Mouse (Mus musculus): Measurements from ENCODE around the gene Bzw1. TPM values are rescaled to one million over a fixed set of nuclear protein-coding genes. Genes with fewer than 3 reads are reported as not detected.

Bzw1 gene
- polyA plus RNA-seq, 1 experiment: 9.6 TPM

- peaks cover 51% of the 10 kb centered on the region for H3K36me3 ChIP-seq (ENCODE audit: control insufficient read depth, insufficient read depth, low read length)
- no peaks in the 10 kb centered on the region; the same call in 1 of the 2 replicates for H3K4me1 ChIP-seq (ENCODE audit: control insufficient read depth, insufficient read depth, insufficient read length, low read length)
- H3K4me3 ChIP-seq (ENCODE audit: low read depth, low read length): no peak overlapping the region
- no peak for TF ChIP-seq CTCF (IDR thresholded peaks at IDR 0.05; ENCODE audit: extremely low read depth, insufficient read length, insufficient replicate concordance, low read depth, low read length)
- no peak for TF ChIP-seq POLR2A (IDR thresholded peaks at IDR 0.05; ENCODE audit: low read depth, low read length)
- 100% methylated on average over 1 of the region's 1 CpGs for WGBS
- no peaks in the 10 kb centered on the region for H3K27me3 ChIP-seq (ENCODE audit: control insufficient read depth, insufficient read depth, low read length)
- no peak overlapping the region for H3K27ac ChIP-seq (ENCODE audit: insufficient read depth, low read depth, low read length)
These were observed 3.5 kb downstream of the Bzw1 start for GRCm38 (mm10) chr1:58396179-58396578.

- WGBS: 84% methylated on average over 6 of the region's 6 CpGs
- no peak overlapping the region for H3K27ac ChIP-seq (ENCODE audit: insufficient read depth, low read depth, low read length)
- H3K4me1 ChIP-seq (ENCODE audit: control insufficient read depth, insufficient read depth, insufficient read length, low read length): no peaks in the 10 kb centered on the region
- TF ChIP-seq POLR2A (IDR thresholded peaks at IDR 0.05; ENCODE audit: low read depth, low read length) (no peak), CTCF (IDR thresholded peaks at IDR 0.05; ENCODE audit: extremely low read depth, insufficient read length, insufficient replicate concordance, low read depth, low read length) (no peak)
- H3K36me3 ChIP-seq (ENCODE audit: control insufficient read depth, insufficient read depth, low read length): peaks cover 63% of the 10 kb centered on the region
- no peak overlapping the region for H3K4me3 ChIP-seq (ENCODE audit: low read depth, low read length)
- no peaks in the 10 kb centered on the region for H3K27me3 ChIP-seq (ENCODE audit: control insufficient read depth, insufficient read depth, low read length)
These were observed 5.0 kb downstream of the Bzw1 start for GRCm38 (mm10) chr1:58397731-58398130.

DNA sequence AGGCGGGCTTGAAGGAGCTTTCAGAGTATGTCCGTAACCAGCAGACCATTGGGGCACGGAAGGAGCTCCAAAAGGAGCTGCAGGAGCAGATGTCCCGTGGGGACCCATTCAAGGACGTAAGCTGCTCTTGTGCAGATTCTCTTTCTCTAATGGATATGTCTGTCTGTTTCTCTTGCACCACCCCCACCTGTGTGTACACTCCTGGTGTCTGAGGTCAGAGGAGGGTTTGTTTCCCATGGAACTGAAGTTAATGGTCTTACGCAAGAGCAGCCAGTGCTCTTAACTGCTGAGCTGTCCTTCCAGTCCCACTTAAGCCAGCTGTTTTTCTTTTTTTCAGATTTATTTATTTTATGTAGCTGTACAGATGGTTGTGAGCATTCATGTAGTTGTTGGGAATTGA is 8.7 kb downstream of the Bzw1 start:
- Histone ChIP-seq H3K27ac (ENCODE audit: insufficient read depth, low read depth, low read length) (no peak overlapping the region), H3K4me3 (ENCODE audit: low read depth, low read length) (no peak overlapping the region), H3K27me3 (ENCODE audit: control insufficient read depth, insufficient read depth, low read length) (no peaks in the 10 kb centered on the region), H3K4me1 (ENCODE audit: control insufficient read depth, insufficient read depth, insufficient read length, low read length) (no peaks in the 10 kb centered on the region), H3K36me3 (ENCODE audit: control insufficient read depth, insufficient read depth, low read length) (peaks cover 71% of the 10 kb centered on the region)
- no peak for TF ChIP-seq CTCF (IDR thresholded peaks at IDR 0.05; ENCODE audit: extremely low read depth, insufficient read length, insufficient replicate concordance, low read depth, low read length)
- 90% methylated on average over 6 of the region's 6 CpGs for WGBS

- WGBS: 85% methylated on average over 5 of the region's 5 CpGs
- H3K4me3 ChIP-seq (ENCODE audit: low read depth, low read length): no peak overlapping the region
- H3K36me3 ChIP-seq (ENCODE audit: control insufficient read depth, insufficient read depth, low read length): peaks cover 60% of the 10 kb centered on the region
- TF ChIP-seq POLR2A (IDR thresholded peaks at IDR 0.05; ENCODE audit: low read depth, low read length): no peak
- no peak for TF ChIP-seq CTCF (IDR thresholded peaks at IDR 0.05; ENCODE audit: extremely low read depth, insufficient read length, insufficient replicate concordance, low read depth, low read length)
- H3K27ac ChIP-seq (ENCODE audit: insufficient read depth, low read depth, low read length): no peak overlapping the region
- H3K4me1 ChIP-seq (ENCODE audit: control insufficient read depth, insufficient read depth, insufficient read length, low read length): no peaks in the 10 kb centered on the region
- no peaks in the 10 kb centered on the region for H3K27me3 ChIP-seq (ENCODE audit: control insufficient read depth, insufficient read depth, low read length)
These were observed 11.0 kb downstream of the Bzw1 start for GRCm38 (mm10) chr1:58403745-58404144.

- Histone ChIP-seq H3K36me3 (ENCODE audit: control insufficient read depth, insufficient read depth, low read length) (peaks cover 55% of the 10 kb centered on the region), H3K27me3 (ENCODE audit: control insufficient read depth, insufficient read depth, low read length) (no peaks in the 10 kb centered on the region), H3K27ac (ENCODE audit: insufficient read depth, low read depth, low read length) (no peak overlapping the region), H3K4me3 (ENCODE audit: low read depth, low read length) (no peak overlapping the region), H3K4me1 (ENCODE audit: control insufficient read depth, insufficient read depth, insufficient read length, low read length) (no peaks in the 10 kb centered on the region)
- WGBS: 97% methylated on average over 7 of the region's 7 CpGs
- TF ChIP-seq POLR2A (IDR thresholded peaks at IDR 0.05; ENCODE audit: low read depth, low read length) (no peak), CTCF (IDR thresholded peaks at IDR 0.05; ENCODE audit: extremely low read depth, insufficient read length, insufficient replicate concordance, low read depth, low read length) (no peak)
These were observed 14.6 kb downstream of the Bzw1 start for GRCm38 (mm10) chr1:58407321-58407720.

DNA sequence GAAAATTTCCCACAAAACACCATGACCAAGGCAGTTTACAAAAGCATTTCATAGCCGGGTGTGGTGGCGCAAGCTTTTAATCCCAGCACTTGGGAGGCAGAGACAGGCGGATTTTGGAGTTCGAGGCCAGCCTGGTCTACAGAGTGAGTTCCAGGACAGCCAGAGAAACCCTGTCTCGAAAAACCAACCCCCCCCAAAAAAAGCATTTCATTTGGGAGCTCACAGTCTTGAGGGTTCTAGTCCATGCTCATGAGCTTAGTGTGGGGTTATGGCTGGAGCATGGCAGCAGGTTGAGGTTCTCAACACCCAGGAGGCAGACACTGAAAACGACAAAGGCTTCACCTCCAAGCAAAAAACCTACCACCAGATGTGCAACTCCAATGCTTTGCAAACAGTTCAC is 15.4 kb downstream of the Bzw1 start:
- 81% methylated on average over 6 of the region's 6 CpGs for WGBS
- Histone ChIP-seq H3K36me3 (ENCODE audit: control insufficient read depth, insufficient read depth, low read length) (peaks cover 54% of the 10 kb centered on the region), H3K4me3 (ENCODE audit: low read depth, low read length) (no peak overlapping the region), H3K27ac (ENCODE audit: insufficient read depth, low read depth, low read length) (no peak overlapping the region), H3K4me1 (ENCODE audit: control insufficient read depth, insufficient read depth, insufficient read length, low read length) (no peaks in the 10 kb centered on the region), H3K27me3 (ENCODE audit: control insufficient read depth, insufficient read depth, low read length) (no peaks in the 10 kb centered on the region)
- TF ChIP-seq POLR2A (IDR thresholded peaks at IDR 0.05; ENCODE audit: low read depth, low read length) (no peak), CTCF (IDR thresholded peaks at IDR 0.05; ENCODE audit: extremely low read depth, insufficient read length, insufficient replicate concordance, low read depth, low read length) (no peak)

DNA sequence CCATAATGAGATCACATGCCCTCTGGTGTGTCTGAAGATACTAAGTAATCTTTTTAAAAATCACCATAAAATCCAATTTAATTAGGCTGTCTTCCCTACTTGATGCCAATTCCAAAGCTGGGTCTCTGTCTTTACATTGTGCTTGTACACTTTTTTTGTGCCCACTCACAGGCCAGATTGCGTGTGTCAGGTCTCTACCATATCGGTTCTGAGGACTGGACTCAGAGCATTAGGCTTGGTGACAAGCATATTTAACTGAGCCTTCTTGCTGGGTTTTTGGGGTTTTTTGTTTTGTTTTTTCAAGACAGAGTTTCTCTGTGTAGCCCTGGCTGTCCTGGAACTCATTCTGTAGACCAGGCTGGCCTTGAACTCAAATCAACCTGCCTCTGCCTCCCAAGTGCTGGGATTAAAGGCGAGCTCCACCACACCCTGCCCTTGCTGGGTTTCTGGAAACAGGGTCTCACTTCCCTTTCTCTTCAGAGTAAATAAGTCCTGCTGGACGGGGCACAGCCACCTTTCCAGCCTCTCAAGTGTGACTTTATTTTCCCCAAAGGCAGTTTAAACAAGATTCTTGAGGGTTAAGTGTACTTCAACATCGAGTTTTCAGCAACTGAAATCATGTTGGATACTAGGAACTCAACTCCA is 17.0 kb downstream of the Bzw1 start:
- WGBS: 73% methylated on average over 5 of the region's 5 CpGs
- TF ChIP-seq POLR2A (IDR thresholded peaks at IDR 0.05; ENCODE audit: low read depth, low read length) (no peak), CTCF (IDR thresholded peaks at IDR 0.05; ENCODE audit: extremely low read depth, insufficient read length, insufficient replicate concordance, low read depth, low read length) (no peak)
- no peak overlapping the region for H3K4me3 ChIP-seq (ENCODE audit: low read depth, low read length)
- H3K27ac ChIP-seq (ENCODE audit: insufficient read depth, low read depth, low read length): no peak overlapping the region
- H3K4me1 ChIP-seq (ENCODE audit: control insufficient read depth, insufficient read depth, insufficient read length, low read length): no peaks in the 10 kb centered on the region
- peaks cover 56% of the 10 kb centered on the region for H3K36me3 ChIP-seq (ENCODE audit: control insufficient read depth, insufficient read depth, low read length)
- H3K27me3 ChIP-seq (ENCODE audit: control insufficient read depth, insufficient read depth, low read length): no peaks in the 10 kb centered on the region
